Mouse (Mus musculus) forebrain, embryonic 12.5 days (tissue): ENCODE results near the gene Gm21913. TPM values are rescaled to one million over a fixed set of nuclear protein-coding genes. Genes with fewer than 3 reads are reported as not detected.
"Not testable (repeated sequence)": the region's sequence is repeated elsewhere in the genome, so short reads cannot be mapped to it uniquely, and the experiment has no call there.

Experiments used
- ATAC-seq: fragments of 200-750 bp; cut with Nextera tagmentation; 2 replicates; pipeline ENCODE4 v1.8.0; 2017; ENCODE audit warnings: moderate TSS enrichment; ENCODE audit not compliant: low FRiP score
- H3K27ac ChIP-seq: fragments of 300-500 bp; sonication (generic); 2 replicates; pipeline ENCODE4 v1.5.1; 2016; ENCODE audit warnings: mild to moderate bottlenecking
- H3K27me3 ChIP-seq: fragments of 300-500 bp; sonication (generic); 2 replicates; pipeline ENCODE4 v1.6.1; 2016; ENCODE audit warnings: mild to moderate bottlenecking
- H3K36me3 ChIP-seq: fragments of 300-500 bp; sonication (generic); replicated peaks from 2 replicates; pipeline ENCODE4 v1.6.1; 2016; ENCODE audit warnings: mild to moderate bottlenecking
- H3K4me1 ChIP-seq: fragments of 300-500 bp; sonication (generic); 2 replicates; pipeline ENCODE4 v1.6.1; 2016
- H3K4me2 ChIP-seq: fragments of 300-500 bp; sonication (generic); 2 replicates; pipeline ENCODE4 v1.6.1; 2016; ENCODE audit warnings: mild to moderate bottlenecking, moderate library complexity
- H3K4me3 ChIP-seq: fragments of 300-500 bp; sonication (generic); replicated peaks from 2 replicates; pipeline ENCODE4 v1.5.1; 2016; ENCODE audit warnings: mild to moderate bottlenecking
- H3K9ac ChIP-seq: fragments of 300-500 bp; sonication (generic); 2 replicates; pipeline ENCODE4 v1.6.1; 2016; ENCODE audit warnings: mild to moderate bottlenecking
- H3K9me3 ChIP-seq: fragments of 300-500 bp; sonication (generic); 2 replicates; pipeline ENCODE4 v1.6.1; 2016
- WGBS: fragments of 180-500 bp; shearing (Covaris S2); methylation state at CpG from one replicate; pipeline ENCODE4 v1.1.7; 2016; 5-methylcytosine and 5-hydroxymethylcytosine counted together
- polyA plus RNA-seq: library from polyadenylated mRNA; unstranded; fragments of >200 nt; fragmentation: Nextera tagmentation; extraction: Ambion mirVana; gene quantifications from 2 replicates; pipeline ENCODE4 v1.2.1, GENCODE M21; 2016

The Gm21913 gene
- not detected in 2 replicates for polyA plus RNA-seq

DNA sequence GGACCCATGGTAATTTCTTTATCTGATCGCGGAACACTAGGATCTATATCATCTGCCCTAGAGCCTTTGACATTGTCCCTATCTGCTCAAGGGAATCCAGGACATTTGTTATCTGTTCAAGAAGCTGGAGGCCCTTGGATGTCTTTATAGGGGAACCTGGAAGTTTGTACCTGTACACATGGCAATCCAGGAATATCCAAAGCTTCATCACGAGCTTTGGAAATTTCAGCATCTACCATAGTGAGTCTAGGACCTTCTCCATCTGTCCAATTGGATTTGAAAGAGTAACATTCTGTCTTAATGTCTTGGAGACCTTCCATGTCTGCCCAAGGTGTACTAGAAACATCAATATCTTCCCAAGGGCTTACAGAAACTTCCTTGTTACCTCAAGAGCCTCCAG, at the start of gene Gm21913:
TSS of gene Gm21913 (plus strand) at position 301 of the 400 bp plus-strand sequence.
- H3K27ac ChIP-seq, H3K4me3 ChIP-seq, H3K4me1 ChIP-seq, H3K4me2 ChIP-seq, H3K9ac ChIP-seq, H3K9me3 ChIP-seq, H3K27me3 ChIP-seq, ATAC-seq, H3K36me3 ChIP-seq: not testable (repeated sequence)
- WGBS: no CpG with 5 or more reads among the region's 3 CpGs

Other genes with a start within 250 kb of the Gm21913 start
- gene Gm29110, start 153.4 kb upstream of the Gm21913 start, polyA plus RNA-seq: not detected in 2 replicates